Mouse (Mus musculus) megakaryocyte, embryonic 14.5 days (primary cell): ENCODE data around the gene 4930564D02Rik.

ENCODE experiments used
- FLI1 ChIP-seq: IDR thresholded peaks from 2 replicates; pipeline ENCODE4 v1.6.1; 2012; ENCODE audit warnings: low read length, inconsistent platforms, mixed read lengths
- GATA1 ChIP-seq: IDR thresholded peaks from 3 replicates; pipeline ENCODE4 v1.6.1; 2012; ENCODE audit warnings: mixed read lengths, low read length, inconsistent platforms, borderline replicate concordance

DNA sequence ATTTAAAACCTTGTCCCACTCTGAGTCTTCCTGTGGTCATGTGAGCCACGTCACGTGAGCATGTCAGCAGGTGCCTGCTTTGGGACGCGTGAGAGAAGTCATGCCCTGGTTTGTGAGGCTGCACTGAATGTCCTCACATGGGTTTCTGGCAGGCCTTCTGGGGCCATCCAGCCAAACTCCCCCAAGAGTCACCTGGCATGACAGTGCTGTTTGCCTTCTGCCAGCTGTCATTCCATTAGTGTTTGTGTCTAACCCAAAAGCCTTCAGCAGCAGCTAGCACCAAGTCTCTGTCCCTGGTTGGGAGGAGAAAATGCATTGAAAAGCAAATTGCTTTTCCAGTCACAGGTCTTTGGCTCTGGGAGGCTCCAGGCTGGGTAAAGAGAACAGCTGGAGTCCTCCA, 50.0 kb downstream of the 4930564D02Rik start:
- TF ChIP-seq GATA1 (no peak), FLI1 (no peak)
